Mouse (Mus musculus) embryonic facial prominence, embryonic 12.5 days (tissue): ENCODE measurements around the gene Disp2. TPM values are rescaled to one million over a fixed set of nuclear protein-coding genes. Genes with fewer than 3 reads are reported as not detected.

Experiments used
- ATAC-seq: fragments of 200-750 bp; cut with Nextera tagmentation; 2 replicates; pipeline ENCODE4 v1.8.0; 2017; ENCODE audit not compliant: insufficient number of reproducible peaks, insufficient read depth, low FRiP score, low TSS enrichment
- H3K27ac ChIP-seq: fragments of 300-500 bp; sonication (generic); 2 replicates; pipeline ENCODE4 v1.5.1; 2016; ENCODE audit warnings: mild to moderate bottlenecking
- H3K27me3 ChIP-seq: fragments of 300-500 bp; sonication (generic); 2 replicates; pipeline ENCODE4 v1.6.1; 2016; ENCODE audit warnings: mild to moderate bottlenecking, moderate library complexity
- H3K36me3 ChIP-seq: fragments of 300-500 bp; sonication (generic); 2 replicates; pipeline ENCODE4 v1.6.1; 2016; ENCODE audit warnings: mild to moderate bottlenecking
- H3K4me1 ChIP-seq: fragments of 300-500 bp; sonication (generic); 2 replicates; pipeline ENCODE4 v1.6.1; 2016
- H3K4me2 ChIP-seq: fragments of 300-500 bp; sonication (generic); replicated peaks from 2 replicates; pipeline ENCODE4 v1.6.1; 2016; ENCODE audit warnings: mild to moderate bottlenecking, moderate library complexity
- H3K4me3 ChIP-seq: fragments of 300-500 bp; sonication (generic); 2 replicates; pipeline ENCODE4 v1.5.1; 2016; ENCODE audit warnings: mild to moderate bottlenecking
- H3K9ac ChIP-seq: fragments of 300-500 bp; sonication (generic); 2 replicates; pipeline ENCODE4 v1.6.1; 2016; ENCODE audit warnings: mild to moderate bottlenecking, moderate library complexity
- H3K9me3 ChIP-seq: fragments of 300-500 bp; sonication (generic); 2 replicates; pipeline ENCODE4 v1.6.1; 2016; ENCODE audit warnings: mild to moderate bottlenecking, moderate library complexity
- WGBS: fragments of 180-500 bp; shearing (Covaris S2); methylation state at CpG from one replicate; pipeline ENCODE4 v1.1.7; 2016; 5-methylcytosine and 5-hydroxymethylcytosine counted together
- polyA plus RNA-seq: library from polyadenylated mRNA; unstranded; fragments of >200 nt; fragmentation: Nextera tagmentation; extraction: Ambion mirVana; gene quantifications from 2 replicates; pipeline ENCODE4 v1.2.1, GENCODE M21; 2016

Disp2 gene
- polyA plus RNA-seq, 1 experiment from 2014 or later: 1.3 TPM

- Histone ChIP-seq H3K4me3 (no peak overlapping the region), H3K9ac (no peak overlapping the region), H3K27me3 (0 out of 2 replicates have a peak, but pooled peaks cover 3% of the 10 kb centered on the region), H3K27ac (no peak overlapping the region), H3K36me3 (no peaks in the 10 kb centered on the region), H3K4me1 (peaks cover 9% of the 10 kb centered on the region; the same call in 1 of the 2 replicates), H3K4me2 (no peak overlapping the region), H3K9me3 (no peaks in the 10 kb centered on the region)
- no peak for ATAC-seq
- WGBS: 70% methylated on average over 1 of the region's 1 CpGs
Observed at GRCm38 (mm10) chr2:118775396-118775795, 4.1 kb upstream of the Disp2 start.

- H3K4me1 ChIP-seq: peaks cover 9% of the 10 kb centered on the region; the same call in 1 of the 2 replicates
- H3K27ac ChIP-seq: no peak overlapping the region
- H3K9me3 ChIP-seq: no peaks in the 10 kb centered on the region
- H3K27me3 ChIP-seq: 0 out of 2 replicates have a peak, but pooled peaks cover 3% of the 10 kb centered on the region
- no peak overlapping the region for H3K9ac ChIP-seq
- no peak overlapping the region for H3K4me2 ChIP-seq
- no peak overlapping the region for H3K4me3 ChIP-seq
- ATAC-seq: no peak
- H3K36me3 ChIP-seq: no peaks in the 10 kb centered on the region
- 66% methylated on average over 3 of the region's 4 CpGs for WGBS
Observed at GRCm38 (mm10) chr2:118775846-118776245, 3.7 kb upstream of the Disp2 start.

GRCm38 (mm10) chr2:118776295-118776694 is 3.2 kb upstream of the Disp2 start:
- WGBS: 56% methylated on average over 2 of the region's 2 CpGs
- no peak for ATAC-seq
- H3K4me1 ChIP-seq: peaks cover 9% of the 10 kb centered on the region; the same call in 1 of the 2 replicates
- H3K9me3 ChIP-seq: no peaks in the 10 kb centered on the region
- no peaks in the 10 kb centered on the region for H3K36me3 ChIP-seq
- H3K4me3 ChIP-seq: no peak overlapping the region
- no peak overlapping the region for H3K27ac ChIP-seq
- 0 out of 2 replicates have a peak, but pooled peaks cover 3% of the 10 kb centered on the region for H3K27me3 ChIP-seq
- H3K9ac ChIP-seq: no peak overlapping the region
- no peak overlapping the region for H3K4me2 ChIP-seq

GRCm38 (mm10) chr2:118778418-118778817 is 1.1 kb upstream of the Disp2 start:
- no peaks in the 10 kb centered on the region for H3K9me3 ChIP-seq
- H3K36me3 ChIP-seq: no peaks in the 10 kb centered on the region
- no peak overlapping the region for H3K4me3 ChIP-seq
- 0 out of 2 replicates have a peak, but pooled peaks cover 3% of the 10 kb centered on the region for H3K27me3 ChIP-seq
- no peak overlapping the region for H3K9ac ChIP-seq
- no peak overlapping the region for H3K4me2 ChIP-seq
- no peak overlapping the region for H3K27ac ChIP-seq
- peaks cover 9% of the 10 kb centered on the region; the same call in 1 of the 2 replicates for H3K4me1 ChIP-seq
- ATAC-seq: no peak
- 82% methylated on average over 4 of the region's 4 CpGs for WGBS

GRCm38 (mm10) chr2:118779065-118779464 is 454 bp upstream of the Disp2 start:
- ATAC-seq: no peak
- H3K36me3 ChIP-seq: no peaks in the 10 kb centered on the region
- H3K4me2 ChIP-seq: peak overlapping the region; percentile 65
- peak overlapping the region; percentile 37; the same call in 1 of the 2 replicates for H3K9ac ChIP-seq
- 0 out of 2 replicates have a peak overlapping the region, but pooled peaks have one; percentile 5 for H3K27ac ChIP-seq
- 9% methylated on average over 10 of the region's 10 CpGs for WGBS
- H3K4me1 ChIP-seq: peaks cover 9% of the 10 kb centered on the region; the same call in 1 of the 2 replicates
- H3K4me3 ChIP-seq: peak overlapping the region; percentile 35
- 0 out of 2 replicates have a peak, but pooled peaks cover 3% of the 10 kb centered on the region for H3K27me3 ChIP-seq
- H3K9me3 ChIP-seq: no peaks in the 10 kb centered on the region

- Histone ChIP-seq H3K4me3 (no peak overlapping the region), H3K4me1 (peaks cover 9% of the 10 kb centered on the region; the same call in 1 of the 2 replicates), H3K27me3 (0 out of 2 replicates have a peak, but pooled peaks cover 3% of the 10 kb centered on the region), H3K9me3 (no peaks in the 10 kb centered on the region), H3K9ac (no peak overlapping the region), H3K36me3 (no peaks in the 10 kb centered on the region), H3K4me2 (no peak overlapping the region), H3K27ac (no peak overlapping the region)
- ATAC-seq: no peak
- 57% methylated on average over 1 of the region's 1 CpGs for WGBS
Observed at GRCm38 (mm10) chr2:118781115-118781514, 1.6 kb downstream of the Disp2 start.

- no peak for ATAC-seq
- H3K4me3 ChIP-seq: no peak overlapping the region
- H3K9ac ChIP-seq: no peak overlapping the region
- H3K9me3 ChIP-seq: no peaks in the 10 kb centered on the region
- WGBS: 56% methylated on average over 4 of the region's 4 CpGs
- no peak overlapping the region for H3K4me2 ChIP-seq
- peaks cover 9% of the 10 kb centered on the region; the same call in 1 of the 2 replicates for H3K4me1 ChIP-seq
- no peak overlapping the region for H3K27ac ChIP-seq
- no peaks in the 10 kb centered on the region for H3K36me3 ChIP-seq
- 0 out of 2 replicates have a peak, but pooled peaks cover 3% of the 10 kb centered on the region for H3K27me3 ChIP-seq
Observed at GRCm38 (mm10) chr2:118782303-118782702, 2.8 kb downstream of the Disp2 start.

GRCm38 (mm10) chr2:118783093-118783492 is 3.6 kb downstream of the Disp2 start:
- Histone ChIP-seq H3K36me3 (no peaks in the 10 kb centered on the region), H3K27ac (no peak overlapping the region), H3K4me2 (no peak overlapping the region), H3K4me1 (peaks cover 9% of the 10 kb centered on the region; the same call in 1 of the 2 replicates), H3K9ac (no peak overlapping the region), H3K9me3 (no peaks in the 10 kb centered on the region), H3K4me3 (no peak overlapping the region), H3K27me3 (0 out of 2 replicates have a peak, but pooled peaks cover 3% of the 10 kb centered on the region)
- 45% methylated on average over 5 of the region's 5 CpGs for WGBS
- no peak for ATAC-seq

GRCm38 (mm10) chr2:118783663-118784062 is 4.1 kb downstream of the Disp2 start:
- Histone ChIP-seq H3K4me3 (no peak overlapping the region), H3K27ac (no peak overlapping the region), H3K9me3 (no peaks in the 10 kb centered on the region), H3K27me3 (0 out of 2 replicates have a peak, but pooled peaks cover 3% of the 10 kb centered on the region), H3K36me3 (no peaks in the 10 kb centered on the region), H3K9ac (no peak overlapping the region), H3K4me2 (no peak overlapping the region), H3K4me1 (peaks cover 9% of the 10 kb centered on the region; the same call in 1 of the 2 replicates)
- WGBS: 91% methylated on average over 7 of the region's 7 CpGs
- ATAC-seq: no peak

GRCm38 (mm10) chr2:118786525-118786924 is 7.0 kb downstream of the Disp2 start:
- Histone ChIP-seq H3K4me3 (no peak overlapping the region), H3K9ac (no peak overlapping the region), H3K4me2 (no peak overlapping the region), H3K27me3 (peaks cover 22% of the 10 kb centered on the region), H3K4me1 (peaks cover 11% of the 10 kb centered on the region; the same call in 1 of the 2 replicates), H3K36me3 (no peaks in the 10 kb centered on the region), H3K27ac (no peak overlapping the region), H3K9me3 (no peaks in the 10 kb centered on the region)
- no peak for ATAC-seq
- WGBS: 89% methylated on average over 5 of the region's 5 CpGs

- no peak for ATAC-seq
- Histone ChIP-seq H3K27me3 (peaks cover 22% of the 10 kb centered on the region), H3K4me3 (no peak overlapping the region), H3K9ac (no peak overlapping the region), H3K9me3 (no peaks in the 10 kb centered on the region), H3K4me2 (no peak overlapping the region), H3K27ac (no peak overlapping the region), H3K4me1 (peaks cover 11% of the 10 kb centered on the region; the same call in 1 of the 2 replicates), H3K36me3 (no peaks in the 10 kb centered on the region)
- WGBS: 90% methylated on average over 11 of the region's 11 CpGs
Observed at GRCm38 (mm10) chr2:118789501-118789900, 10.0 kb downstream of the Disp2 start.

GRCm38 (mm10) chr2:118790221-118790550 is 10.7 kb downstream of the Disp2 start:
- Histone ChIP-seq H3K4me1 (peaks cover 11% of the 10 kb centered on the region; the same call in 1 of the 2 replicates), H3K27ac (no peak overlapping the region), H3K9me3 (no peaks in the 10 kb centered on the region), H3K36me3 (no peaks in the 10 kb centered on the region), H3K27me3 (peaks cover 22% of the 10 kb centered on the region), H3K4me2 (peak overlapping the region; percentile 39), H3K4me3 (0 out of 2 replicates have a peak overlapping the region, but pooled peaks have one; percentile 15), H3K9ac (no peak overlapping the region)
- 54% methylated on average over 12 of the region's 12 CpGs for WGBS
- ATAC-seq: no peak
